ENCODE assay signal across 22 mouse cellular contexts in the genomic region with DNA sequence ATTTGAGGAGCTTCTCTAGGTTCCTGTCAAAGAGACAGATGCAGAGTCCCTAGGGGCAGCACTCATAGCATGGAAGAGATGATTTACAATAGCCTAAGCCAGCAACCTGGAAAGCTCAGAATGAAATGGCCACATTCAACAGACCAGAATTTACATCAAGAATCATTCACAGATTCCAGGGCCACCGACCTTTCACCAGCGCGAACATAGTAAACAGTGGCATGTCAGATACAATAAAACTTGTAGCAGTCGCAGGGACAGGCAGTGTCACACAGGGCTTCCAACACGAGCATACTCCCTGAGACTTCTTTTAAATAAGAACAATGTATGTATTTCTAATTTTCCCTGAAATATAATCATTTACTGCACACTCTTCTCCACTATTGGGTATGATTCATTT. TPM values are rescaled to one million over a fixed set of nuclear protein-coding genes. Genes with fewer than 3 reads are reported as not detected.
"Had no signal": no experiment of that assay in that cellular context is flagged by ENCODE, and none has a peak within 500 bp of the region (broad histone marks: within the 10 kb centered on the region; RNA-seq: fewer than 3 reads in every experiment).

No protein-coding gene starts in this region.

- H3K4me3 ChIP-seq: limb, embryonic 13.5 days; liver, embryonic 13.5 days; lung, embryonic 15.5 days; megakaryocyte, embryonic 14.5 days; midbrain, embryonic 10.5 days; midbrain, embryonic 13.5 days; myocyte; neural tube, embryonic 13.5 days had no signal

- H3K27me3 ChIP-seq: limb, embryonic 13.5 days; liver, embryonic 13.5 days; lung, embryonic 15.5 days; megakaryocyte, embryonic 14.5 days; midbrain, embryonic 13.5 days; neural tube, embryonic 13.5 days had no signal

- H3K27ac ChIP-seq: hindbrain, postnatal 0 days; limb, embryonic 13.5 days; liver, embryonic 13.5 days; lung, embryonic 15.5 days; midbrain, embryonic 10.5 days; midbrain, embryonic 13.5 days; neural tube, embryonic 13.5 days had no signal

- DNase-seq: liver, embryonic 13.5 days; lung, adult 18-20 months; lung, postnatal 10 days; lung, postnatal 36 days; thymus, adult 18-20 months; thymus, postnatal 36 days had no signal

- H3K4me2 ChIP-seq: limb, embryonic 13.5 days; liver, embryonic 13.5 days; lung, embryonic 15.5 days; midbrain, embryonic 13.5 days; neural tube, embryonic 13.5 days had no signal

- H3K9me3 ChIP-seq: limb, embryonic 13.5 days; liver, embryonic 13.5 days; lung, embryonic 15.5 days; megakaryocyte, embryonic 14.5 days; midbrain, embryonic 10.5 days; midbrain, embryonic 13.5 days; neural tube, embryonic 13.5 days had no signal

- ATAC-seq: hindbrain, postnatal 0 days; inflammation-experienced regulatory T-cells, adult 6 months; intestine, postnatal 0 days; midbrain, embryonic 13.5 days; midbrain, embryonic 16.5 days had no signal

- H3K4me1 ChIP-seq: limb, embryonic 13.5 days; liver, embryonic 13.5 days; lung, embryonic 15.5 days; megakaryocyte, embryonic 14.5 days; midbrain, embryonic 13.5 days; neural tube, embryonic 13.5 days had no signal

- H3K36me3 ChIP-seq: limb, embryonic 13.5 days; liver, embryonic 13.5 days; lung, embryonic 15.5 days; midbrain, embryonic 10.5 days; midbrain, embryonic 13.5 days; neural tube, embryonic 13.5 days had no signal

- H3K9ac ChIP-seq: limb, embryonic 13.5 days; liver, embryonic 13.5 days; lung, embryonic 15.5 days; midbrain, embryonic 13.5 days; neural tube, embryonic 13.5 days had no signal

RNA-seq across cellular contexts. Expression of gene Acsm4, which starts 19.4 kb away (rescaled TPM):
- polyA plus RNA-seq: hindbrain, postnatal 0 days; inflammation-experienced regulatory T-cells, adult 6 months; intestine, postnatal 0 days; limb, embryonic 13.5 days; liver, embryonic 13.5 days; midbrain, embryonic 10.5 days; midbrain, embryonic 13.5 days; midbrain, embryonic 16.5 days; myocyte; neural tube, embryonic 13.5 days; small intestine, adult 2 months; spleen, adult 2 months; stomach, embryonic 16.5 days; testis, adult 2 months; urinary bladder, adult 2 months had no signal
